Mouse (Mus musculus) E14TG2a.4 (cell line): ENCODE measurements around the gene Phf20.

ENCODE experiments used
- CTCF ChIP-seq: conservative IDR thresholded peaks from 2 replicates; pipeline ENCODE4 v1.5.1; 2014; ENCODE audit warnings: low read length
- POU5F1 ChIP-seq: IDR thresholded peaks from 2 replicates; pipeline ENCODE4 v1.6.1; 2014; ENCODE audit warnings: low read length, borderline replicate concordance

DNA sequence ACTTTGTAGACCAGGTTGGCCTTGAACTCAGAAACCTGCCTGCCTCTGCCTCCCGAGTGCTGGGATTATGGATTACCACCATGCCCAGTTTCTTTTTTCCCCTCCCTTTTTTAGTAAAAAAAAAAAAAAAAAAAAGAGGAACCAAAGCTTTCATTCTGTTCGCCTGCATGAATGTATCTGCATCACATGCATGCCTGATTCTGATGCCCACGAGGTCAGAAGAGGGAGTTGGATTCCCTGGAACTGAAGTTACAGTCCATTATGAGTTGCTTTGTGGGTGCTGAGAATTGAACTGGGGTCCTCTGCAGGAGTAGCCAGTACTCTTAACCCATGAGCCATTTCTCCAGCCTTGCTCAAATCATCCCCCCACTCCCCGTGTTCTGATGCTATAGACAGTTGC is 5.2 kb downstream of the Phf20 start:
- TF ChIP-seq POU5F1 (no peak), CTCF (no peak)
